Mouse (Mus musculus): ENCODE data around the gene Paqr4.

GRCm38 (mm10) chr17:23705525-23706104, 35.1 kb downstream of the Paqr4 start:
- TF ChIP-seq CTCF (IDR thresholded peaks at IDR 0.05; ENCODE audit: low read depth): no peak
- TF ChIP-seq EP300 (optimal IDR thresholded peaks at IDR 0.05): no peak

Measured in stomach, postnatal 0 days (tissue).